Mouse (Mus musculus) heart, postnatal 4 days (tissue): ENCODE data around the gene Coa7. TPM values are rescaled to one million over a fixed set of nuclear protein-coding genes. Genes with fewer than 3 reads are reported as not detected.

Experiments
- DNase-seq: peaks from one replicate; pipeline ENCODE4 v3.0.0; 2021
- total RNA-seq, 2 experiments: library from RNA; stranded (reverse); gene quantifications; 2 replicates each; pipeline ENCODE4 v1.2.3; 2021

Coa7 gene
- total RNA-seq: 10 to 100 TPM; 41.1 to 46.8 TPM

DNA sequence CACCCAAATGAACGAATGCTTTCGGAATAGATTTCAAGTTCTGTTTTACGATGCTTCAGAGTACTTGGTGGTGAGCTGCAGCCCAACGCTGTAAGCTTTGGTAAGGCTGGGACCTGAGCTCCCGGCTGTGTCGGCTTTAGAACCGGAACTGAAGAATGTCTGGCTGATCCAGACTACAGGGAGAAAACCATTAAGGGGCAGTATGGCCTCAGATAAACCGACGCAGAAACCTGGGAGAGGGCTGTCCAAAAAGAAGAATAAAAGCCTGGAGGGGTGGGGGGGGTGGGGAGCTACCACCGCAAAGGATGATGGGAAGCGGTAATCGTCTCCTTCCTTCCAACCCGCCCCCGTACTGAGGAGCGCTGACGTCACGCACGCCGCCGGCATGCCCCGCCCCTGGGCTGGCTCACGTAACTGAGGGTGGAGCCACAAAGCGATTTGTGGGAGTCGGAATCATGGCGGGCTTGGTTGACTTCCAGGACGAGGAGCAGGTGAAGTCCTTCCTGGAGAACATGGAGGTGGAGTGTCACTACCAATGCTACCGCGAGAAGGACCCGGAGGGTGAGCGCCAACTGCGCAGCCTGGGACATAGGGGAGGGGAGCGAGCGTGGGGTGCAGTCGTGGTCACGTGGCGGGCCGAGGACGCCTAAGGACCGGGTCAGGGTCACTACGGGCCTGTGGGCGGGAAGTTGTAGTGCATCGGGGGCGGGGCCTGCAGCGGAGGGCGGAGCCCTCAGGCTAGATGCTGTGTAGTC, at the start of gene Coa7:
Gene Coa7 (plus strand): TSS at position 411 of the 755 bp plus-strand sequence.
- peak; percentile 98 for DNase-seq

- DNase-seq: peak; percentile 20
Measured at GRCm38 (mm10) chr4:108300266-108300665, 27.7 kb upstream of the Coa7 start.

DNA sequence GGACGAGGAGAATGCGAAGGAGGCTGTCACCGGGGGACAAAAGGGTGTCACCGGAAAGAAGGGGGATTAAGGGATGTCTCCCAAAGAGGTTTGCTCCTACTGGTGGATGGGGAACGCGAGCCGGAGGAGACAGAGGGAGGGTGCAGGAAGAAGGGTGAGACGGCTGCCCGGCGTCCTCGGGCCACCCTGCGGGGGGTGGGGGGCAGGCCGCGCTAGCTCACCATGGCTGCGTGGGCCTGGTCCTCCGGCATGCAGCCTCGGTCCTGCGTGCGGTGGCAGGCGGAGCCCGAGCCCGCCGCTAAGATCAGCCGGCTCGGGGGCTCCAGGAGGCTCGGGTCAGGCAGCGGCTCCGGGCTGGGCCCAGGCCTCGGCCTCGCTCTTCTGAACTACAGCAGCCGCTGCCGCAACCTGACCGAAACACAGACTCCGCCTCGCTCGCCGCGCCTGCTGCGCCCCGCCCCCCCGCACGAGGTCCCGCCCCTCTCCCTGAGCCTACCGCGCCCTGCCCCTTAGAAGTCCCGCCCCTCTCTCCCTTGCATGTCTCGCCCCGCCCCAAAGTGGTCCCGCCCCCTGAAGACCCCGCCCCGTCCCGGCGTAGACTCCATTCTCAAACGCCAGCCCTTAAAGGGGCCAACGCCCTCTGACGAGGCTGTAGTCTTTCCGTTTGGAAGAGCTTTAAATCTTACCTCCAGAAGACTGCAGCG, 27.1 kb upstream of the Coa7 start, which contains the start of gene Zyg11b:
Gene Zyg11b (minus strand): TSS at position 427 of the 704 bp plus-strand sequence.
- peak; percentile 92 for DNase-seq

GRCm38 (mm10) chr4:108302296-108302890, 25.5 kb upstream of the Coa7 start:
- no peak for DNase-seq

GRCm38 (mm10) chr4:108310706-108311105, 17.2 kb upstream of the Coa7 start:
- no peak for DNase-seq

- no peak for DNase-seq
Measured at GRCm38 (mm10) chr4:108314041-108314440, 13.9 kb upstream of the Coa7 start.

DNA sequence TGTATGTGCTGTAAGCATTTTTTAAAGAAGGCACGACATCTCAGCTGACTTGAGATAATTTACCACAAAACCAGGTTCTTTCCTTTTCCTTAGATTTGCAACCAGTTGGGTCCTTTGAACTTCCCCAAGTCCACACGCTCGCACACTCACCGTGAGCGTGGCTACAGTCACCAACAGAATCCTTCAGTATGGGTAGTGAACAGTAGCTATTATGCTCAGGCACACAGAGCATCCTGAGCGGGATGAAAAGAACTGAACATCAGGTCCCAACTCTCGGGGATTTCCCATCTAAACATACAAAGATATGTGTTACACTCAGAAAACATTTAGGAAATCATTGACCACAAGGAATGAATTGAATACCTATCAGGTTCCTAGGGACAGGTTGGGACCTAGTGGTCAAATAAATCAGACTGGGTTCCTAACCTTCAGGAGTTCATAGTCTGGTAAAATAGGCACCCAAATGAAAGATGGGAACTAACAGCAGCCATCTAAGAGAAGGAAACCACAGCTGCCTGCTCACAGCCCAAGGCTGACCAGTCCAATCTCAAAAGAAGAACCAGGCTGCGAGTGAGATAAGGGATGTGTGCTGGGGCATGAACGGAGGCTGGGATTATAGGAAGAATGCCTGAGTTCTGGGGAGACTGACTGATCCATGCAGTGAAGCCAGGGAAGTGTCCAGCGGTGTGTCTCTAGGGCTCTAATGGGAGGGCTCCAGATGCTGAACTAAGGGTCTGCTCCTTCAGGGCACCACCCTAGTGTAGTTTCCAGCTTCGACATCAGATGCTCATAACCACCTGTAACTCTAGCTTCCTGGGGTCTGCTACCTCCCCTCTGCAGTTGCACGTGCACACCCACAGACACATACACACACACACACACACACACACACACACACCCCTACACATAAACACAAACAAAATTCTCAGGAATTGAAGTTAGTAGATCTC, 10.0 kb upstream of the Coa7 start:
- no peak for DNase-seq

GRCm38 (mm10) chr4:108318649-108319615, 9.0 kb upstream of the Coa7 start:
- DNase-seq: no peak

GRCm38 (mm10) chr4:108319747-108320146, 8.2 kb upstream of the Coa7 start:
- DNase-seq: no peak

DNA sequence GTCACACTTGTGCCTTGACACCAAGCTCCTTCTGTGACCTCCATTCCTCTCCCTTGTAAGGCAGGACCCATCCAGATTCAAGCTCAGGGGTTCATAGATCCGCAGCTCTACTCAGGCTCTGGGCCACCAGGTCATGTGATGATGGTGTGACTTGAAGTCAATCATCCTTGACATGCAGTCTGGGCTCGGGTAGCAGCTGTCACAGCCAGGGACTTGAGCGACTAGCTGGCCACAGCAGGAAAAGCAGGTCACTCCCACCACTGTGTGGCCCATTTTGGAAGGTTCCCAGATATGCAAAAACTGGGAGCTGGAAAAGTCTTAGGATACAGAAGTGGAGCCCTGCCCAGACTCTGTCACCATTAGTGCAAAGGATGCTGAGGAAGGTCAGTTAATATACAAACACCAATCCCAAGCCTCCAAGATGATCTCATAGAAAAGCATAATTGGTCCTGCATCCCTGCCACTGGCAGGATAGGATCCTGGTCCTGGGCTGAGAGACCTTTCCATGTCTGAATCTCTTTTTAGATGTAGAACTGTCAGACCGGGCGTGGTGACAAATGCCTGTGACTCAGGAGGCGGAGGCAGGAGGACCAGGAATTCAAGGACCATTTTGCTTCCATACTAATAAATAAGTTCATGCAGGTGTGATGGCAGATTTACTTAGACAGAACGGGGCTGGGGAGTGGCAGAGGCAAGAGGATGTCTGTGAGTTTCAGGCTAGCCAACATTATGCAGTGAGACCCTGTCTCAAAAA, 7.1 kb upstream of the Coa7 start:
- DNase-seq: no peak

- no peak for DNase-seq
Measured at GRCm38 (mm10) chr4:108323588-108323987, 4.4 kb upstream of the Coa7 start.

GRCm38 (mm10) chr4:108327071-108327579, 815 bp upstream of the Coa7 start:
- DNase-seq: no peak

DNA sequence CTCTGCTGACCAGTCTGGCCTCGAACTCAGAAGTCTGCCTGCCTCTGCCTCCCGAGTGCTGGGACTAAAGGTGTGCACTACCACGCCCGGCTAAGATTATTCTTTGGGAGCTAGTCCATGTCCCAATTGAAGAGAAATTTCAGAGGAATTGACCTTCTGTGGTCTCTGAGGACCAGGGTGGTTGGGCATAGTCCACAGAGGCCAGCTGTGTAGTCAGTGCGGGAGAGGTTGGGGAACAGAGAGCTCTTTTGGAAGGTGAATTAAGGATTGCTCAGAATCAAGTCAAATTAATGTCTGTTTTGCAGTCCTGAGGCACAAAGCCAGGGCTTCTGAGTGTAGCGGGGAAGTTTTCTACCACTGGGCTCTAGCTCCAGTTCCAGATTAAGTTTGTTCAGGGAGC, 1.9 kb downstream of the Coa7 start:
- no peak for DNase-seq

GRCm38 (mm10) chr4:108332041-108332440, 4.1 kb downstream of the Coa7 start:
- DNase-seq: no peak

- no peak for DNase-seq
Measured at GRCm38 (mm10) chr4:108335413-108335812, 7.5 kb downstream of the Coa7 start.

GRCm38 (mm10) chr4:108336765-108337164, 8.8 kb downstream of the Coa7 start:
- DNase-seq: no peak

GRCm38 (mm10) chr4:108337817-108338216, 9.9 kb downstream of the Coa7 start:
- DNase-seq: no peak

GRCm38 (mm10) chr4:108338321-108338733, 10.4 kb downstream of the Coa7 start:
- no peak for DNase-seq

DNA sequence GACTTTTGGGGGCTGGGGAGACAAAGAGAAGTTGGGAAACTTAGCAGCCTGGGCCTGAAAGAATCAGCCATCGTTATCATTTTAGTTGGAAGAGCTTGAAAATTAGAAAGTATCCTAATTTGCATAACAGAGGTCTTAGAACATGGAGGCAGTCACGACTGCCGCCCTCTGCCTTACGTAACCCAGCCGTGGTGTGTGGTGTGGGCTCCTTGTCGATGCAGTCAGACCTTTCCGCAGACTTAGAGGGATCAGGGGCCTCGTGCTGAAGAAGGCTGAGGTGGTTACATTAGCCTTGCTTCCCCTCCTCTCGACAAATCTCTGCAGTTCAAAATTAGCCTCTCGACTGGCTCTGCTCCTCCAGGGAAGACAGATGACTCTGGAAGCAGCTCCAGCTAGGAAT, 10.9 kb downstream of the Coa7 start:
- no peak for DNase-seq

GRCm38 (mm10) chr4:108339277-108339690, 11.3 kb downstream of the Coa7 start:
- DNase-seq: peak; percentile 77
